Mouse (Mus musculus): Measurements from ENCODE around the gene Pikfyve. TPM values are rescaled to one million over a fixed set of nuclear protein-coding genes. Genes with fewer than 3 reads are reported as not detected.

The Pikfyve gene
- polyA plus RNA-seq, 1 experiment from 2014 or later = 11.5 TPM

GRCm38 (mm10) chr1:65245637-65246036 lies 59.2 kb downstream of the Pikfyve start:
- 100% methylated on average over 1 of the region's 1 CpGs for WGBS
- Histone ChIP-seq H3K27ac (no peak overlapping the region), H3K9me3 (no peaks in the 10 kb centered on the region), H3K36me3 (peaks cover 29% of the 10 kb centered on the region), H3K4me1 (replicated peaks) (no peaks in the 10 kb centered on the region), H3K9ac (no peak overlapping the region), H3K27me3 (no peaks in the 10 kb centered on the region), H3K4me3 (no peak overlapping the region), H3K4me2 (no peak overlapping the region)
- ATAC-seq (ENCODE audit: low FRiP score) = no peak

DNA sequence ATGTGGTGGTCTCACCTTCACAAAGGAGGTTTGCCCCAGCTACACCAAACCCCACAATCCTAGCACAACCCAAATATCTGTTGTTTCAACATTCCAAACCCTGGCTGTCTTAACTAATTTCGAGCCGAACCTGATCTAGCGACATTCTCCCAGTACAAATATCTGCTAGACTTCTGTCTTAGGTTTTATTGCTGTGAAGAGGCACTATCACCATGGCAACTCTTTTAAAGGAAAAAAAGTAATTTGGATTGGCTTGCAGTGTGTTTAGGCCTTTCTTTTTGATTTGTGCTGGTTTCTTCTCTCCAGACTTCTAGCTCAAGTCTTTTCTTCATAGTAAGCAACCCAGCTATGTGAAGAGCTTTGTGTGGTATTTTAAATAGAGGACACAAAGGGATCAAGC lies 94.0 kb downstream of the Pikfyve start:
- Histone ChIP-seq H3K9ac (no peak overlapping the region), H3K4me1 (replicated peaks) (no peaks in the 10 kb centered on the region), H3K4me3 (no peak overlapping the region), H3K4me2 (no peak overlapping the region), H3K36me3 (no peaks in the 10 kb centered on the region; the same call in none of the 2 replicates), H3K9me3 (no peaks in the 10 kb centered on the region), H3K27ac (no peak overlapping the region), H3K27me3 (no peaks in the 10 kb centered on the region)
- ATAC-seq (ENCODE audit: low FRiP score) = no peak
- WGBS = 69% methylated on average over 3 of the region's 3 CpGs

DNA sequence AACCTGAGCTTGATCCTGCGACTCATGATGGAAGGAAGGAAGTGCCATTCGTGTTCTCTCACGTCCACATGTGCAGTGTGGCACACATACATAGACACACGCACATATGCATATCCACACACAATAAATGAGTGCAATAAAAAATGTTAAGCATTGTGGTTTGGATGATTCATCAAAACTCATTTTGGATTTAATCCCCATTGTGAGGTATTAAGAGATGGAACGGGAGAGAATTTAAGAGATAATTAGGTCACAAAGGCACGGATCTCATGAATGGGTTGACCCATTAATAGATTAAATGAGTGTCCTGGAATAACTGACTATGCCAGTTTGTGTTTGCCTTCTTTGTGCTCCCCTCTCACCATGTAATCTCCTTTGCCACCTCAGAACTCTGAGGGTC lies 95.3 kb downstream of the Pikfyve start, which contains the start of gene Pth2r:
Gene Pth2r, plus strand, starts transcription at position 301 of the 400 bp plus-strand sequence.
- H3K27me3 ChIP-seq = no peaks in the 10 kb centered on the region
- H3K9me3 ChIP-seq = no peaks in the 10 kb centered on the region
- WGBS = 86% methylated on average over 6 of the region's 6 CpGs
- H3K27ac ChIP-seq = no peak within 1 kb of the TSS
- H3K9ac ChIP-seq = no peak within 1 kb of the TSS
- no peak within 1 kb of the TSS for H3K4me2 ChIP-seq
- no peak within 1 kb of the TSS for H3K4me3 ChIP-seq
- no peaks in the 10 kb centered on the region for H3K4me1 ChIP-seq (replicated peaks)
- H3K36me3 ChIP-seq = no peaks in the 10 kb centered on the region; the same call in none of the 2 replicates
- ATAC-seq (ENCODE audit: low FRiP score) = no peak

DNA sequence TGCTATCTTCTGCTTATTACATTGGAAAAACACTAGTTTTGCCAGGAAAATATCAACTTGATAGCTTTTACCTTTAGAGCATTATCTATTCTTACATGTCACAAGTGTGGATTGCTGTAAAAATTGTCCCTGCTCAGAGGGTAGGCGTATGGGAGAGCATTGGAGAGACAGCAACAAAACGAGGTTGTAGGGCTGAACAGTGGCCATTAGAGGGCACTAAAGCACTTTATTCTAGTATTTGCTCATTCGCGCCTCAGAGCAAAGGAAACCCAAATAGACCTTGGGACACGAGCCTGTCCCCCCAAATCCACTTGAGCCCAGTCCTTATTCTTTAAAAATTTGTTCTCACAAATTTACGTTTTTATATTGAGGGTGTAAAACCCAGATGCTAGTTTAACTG lies 96.3 kb downstream of the Pikfyve start:
- Histone ChIP-seq H3K9me3 (no peaks in the 10 kb centered on the region), H3K27me3 (no peaks in the 10 kb centered on the region), H3K4me2 (no peak overlapping the region), H3K4me1 (replicated peaks) (no peaks in the 10 kb centered on the region), H3K9ac (no peak overlapping the region), H3K27ac (no peak overlapping the region), H3K4me3 (no peak overlapping the region), H3K36me3 (no peaks in the 10 kb centered on the region; the same call in 1 of the 2 replicates)
- WGBS = 10% methylated on average over 6 of the region's 6 CpGs
- peak; percentile 66; the same call in 1 of the 2 replicates for ATAC-seq (ENCODE audit: low FRiP score)

GRCm38 (mm10) chr1:65308476-65308875 lies 122.0 kb downstream of the Pikfyve start:
- Histone ChIP-seq H3K36me3 (no peaks in the 10 kb centered on the region), H3K4me1 (replicated peaks) (peaks cover 11% of the 10 kb centered on the region), H3K27ac (no peak overlapping the region), H3K9ac (no peak overlapping the region), H3K4me3 (no peak overlapping the region), H3K4me2 (no peak overlapping the region), H3K27me3 (peaks cover 17% of the 10 kb centered on the region), H3K9me3 (no peaks in the 10 kb centered on the region)
- WGBS = 60% methylated on average over 3 of the region's 3 CpGs
- ATAC-seq (ENCODE audit: low FRiP score) = no peak

- no peaks in the 10 kb centered on the region for H3K36me3 ChIP-seq
- H3K9me3 ChIP-seq = no peaks in the 10 kb centered on the region
- H3K27ac ChIP-seq = no peak overlapping the region
- H3K9ac ChIP-seq = peak overlapping the region; percentile 53
- H3K4me2 ChIP-seq = peak overlapping the region; percentile 93
- WGBS = under 1% methylated on average over 29 of the region's 29 CpGs
- peak; percentile 67 for ATAC-seq (ENCODE audit: low FRiP score)
- peak overlapping the region; percentile 45 for H3K4me3 ChIP-seq
- H3K4me1 ChIP-seq (replicated peaks) = peaks cover 18% of the 10 kb centered on the region
- H3K27me3 ChIP-seq = peaks cover 17% of the 10 kb centered on the region
Observed at GRCm38 (mm10) chr1:65311214-65311933, 124.9 kb downstream of the Pikfyve start.

DNA sequence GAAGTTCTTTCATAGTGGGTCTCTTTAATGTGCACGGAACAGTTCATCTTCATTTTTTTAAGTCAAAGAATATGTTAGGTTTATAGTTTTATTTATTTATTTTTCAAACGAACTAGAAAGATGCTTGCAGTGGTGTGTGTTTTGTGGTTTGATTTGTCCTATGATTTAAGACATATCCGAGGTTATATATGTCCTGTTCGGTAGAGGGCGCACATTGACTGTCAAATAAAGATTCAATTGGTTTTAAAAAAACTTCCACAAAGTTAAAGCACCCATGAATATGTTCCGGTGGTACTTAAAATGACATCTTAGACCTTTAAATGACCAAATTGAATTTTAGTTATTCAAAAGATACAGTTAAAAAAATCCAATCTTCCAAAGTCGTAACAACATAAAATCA lies 125.6 kb downstream of the Pikfyve start:
- peak overlapping the region; percentile 93 for H3K4me2 ChIP-seq
- H3K9ac ChIP-seq = peak overlapping the region; percentile 53; the same call in 1 of the 2 replicates
- no peak for ATAC-seq (ENCODE audit: low FRiP score)
- H3K36me3 ChIP-seq = no peaks in the 10 kb centered on the region
- WGBS = 13% methylated on average over 7 of the region's 7 CpGs
- H3K4me1 ChIP-seq (replicated peaks) = peaks cover 18% of the 10 kb centered on the region
- no peaks in the 10 kb centered on the region for H3K9me3 ChIP-seq
- H3K4me3 ChIP-seq = peak overlapping the region; percentile 45
- H3K27me3 ChIP-seq = peaks cover 17% of the 10 kb centered on the region
- H3K27ac ChIP-seq = no peak overlapping the region

- Histone ChIP-seq H3K27me3 (peaks cover 17% of the 10 kb centered on the region), H3K4me2 (no peak overlapping the region), H3K4me1 (replicated peaks) (peaks cover 18% of the 10 kb centered on the region), H3K27ac (no peak overlapping the region), H3K4me3 (no peak overlapping the region), H3K9ac (no peak overlapping the region), H3K36me3 (no peaks in the 10 kb centered on the region), H3K9me3 (no peaks in the 10 kb centered on the region)
- no peak for ATAC-seq (ENCODE audit: low FRiP score)
- 35% methylated on average over 2 of the region's 2 CpGs for WGBS
Observed at GRCm38 (mm10) chr1:65312896-65313295, 126.4 kb downstream of the Pikfyve start.

DNA sequence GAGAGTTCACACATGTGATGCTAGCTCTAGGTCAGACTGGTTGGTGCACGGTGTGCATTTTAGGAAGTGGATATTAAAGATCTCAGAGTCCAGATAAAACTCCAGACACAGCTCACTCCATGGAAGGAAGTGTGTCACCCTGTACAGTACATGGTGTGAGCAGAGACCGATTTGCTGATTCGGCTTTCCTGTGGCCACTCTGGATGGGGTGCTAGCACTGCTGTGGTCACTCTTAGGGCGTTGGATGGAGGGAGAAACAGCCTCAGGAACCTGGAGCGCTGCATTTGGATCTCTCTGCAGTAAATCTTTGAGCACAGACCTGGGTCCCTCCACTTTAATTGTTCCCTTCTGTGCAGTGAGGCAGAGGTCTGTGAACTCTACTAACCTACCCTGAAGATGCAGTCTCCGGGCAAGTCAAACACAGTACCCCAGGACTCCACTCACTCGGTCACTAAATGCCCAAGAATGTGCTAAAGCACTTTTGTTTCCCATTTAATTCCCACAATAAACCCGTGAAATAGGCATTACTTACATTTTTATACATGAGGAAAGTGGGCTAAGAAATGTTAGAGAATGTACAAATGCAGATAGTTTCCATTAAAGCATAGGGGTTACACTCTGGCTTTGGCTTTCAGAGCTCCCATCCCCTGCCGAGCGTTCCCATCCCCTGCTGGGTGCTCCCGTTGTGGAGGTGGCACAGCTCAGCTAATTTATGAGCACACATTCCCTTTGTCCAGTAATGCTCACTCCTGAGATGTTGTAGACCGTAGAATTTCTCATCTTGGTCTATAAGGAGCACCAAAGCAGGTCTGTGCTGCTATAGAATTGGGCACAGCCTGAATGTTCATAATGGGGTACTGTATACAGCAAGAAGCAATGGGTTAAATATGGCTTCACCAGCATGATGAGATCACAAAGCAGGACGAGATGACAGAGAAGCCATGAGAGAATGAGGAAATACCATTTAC lies 127.9 kb downstream of the Pikfyve start:
- Histone ChIP-seq H3K4me1 (replicated peaks) (peaks cover 18% of the 10 kb centered on the region), H3K9ac (no peak overlapping the region), H3K27me3 (peaks cover 17% of the 10 kb centered on the region), H3K27ac (no peak overlapping the region), H3K36me3 (no peaks in the 10 kb centered on the region), H3K4me3 (no peak overlapping the region), H3K9me3 (no peaks in the 10 kb centered on the region), H3K4me2 (no peak overlapping the region)
- peak; percentile 55; the same call in 1 of the 2 replicates for ATAC-seq (ENCODE audit: low FRiP score)
- WGBS = 50% methylated on average over 13 of the region's 13 CpGs

GRCm38 (mm10) chr1:65315022-65315407 lies 128.5 kb downstream of the Pikfyve start:
- ATAC-seq (ENCODE audit: low FRiP score) = no peak
- Histone ChIP-seq H3K9me3 (no peaks in the 10 kb centered on the region), H3K4me1 (replicated peaks) (peaks cover 18% of the 10 kb centered on the region), H3K27me3 (peaks cover 15% of the 10 kb centered on the region), H3K36me3 (no peaks in the 10 kb centered on the region), H3K27ac (no peak overlapping the region), H3K4me2 (no peak overlapping the region), H3K4me3 (no peak overlapping the region), H3K9ac (no peak overlapping the region)
- WGBS = 65% methylated on average over 8 of the region's 8 CpGs
